16 mouse cellular contexts compared by ENCODE assay signal in the genomic region with DNA sequence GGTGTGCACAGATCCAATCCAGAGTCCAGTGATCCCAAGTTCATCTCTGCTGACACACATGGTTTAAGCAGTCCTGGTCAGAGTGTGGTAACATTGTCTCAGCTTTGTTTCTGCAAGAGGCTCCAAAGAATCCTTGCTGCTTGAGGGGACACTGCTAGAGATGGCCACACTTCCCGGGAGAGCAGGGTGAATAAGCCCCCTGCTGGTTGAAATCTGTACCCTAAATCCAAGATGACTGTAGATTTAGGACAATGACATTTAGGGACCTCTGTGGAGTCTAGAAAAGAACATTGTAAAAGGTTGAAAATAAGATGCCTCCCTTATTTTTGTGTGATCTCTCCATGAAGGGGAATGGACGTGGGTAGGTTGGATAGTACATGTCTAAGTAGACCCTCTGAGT. TPM values are rescaled to one million over a fixed set of nuclear protein-coding genes. Genes with fewer than 3 reads are reported as not detected.
DNase-seq lines count a peak whose midpoint lies in the region; ATAC-seq and TF ChIP-seq lines count a peak whose summit lies in the region.
"Had no signal": no experiment of that assay in that cellular context is flagged by ENCODE, and none has a peak within 500 bp of the region (broad histone marks: within the 10 kb centered on the region; RNA-seq: fewer than 3 reads in every experiment).

No protein-coding gene starts in this region.

- 54% methylated on average over 2 of the region's 2 CpGs for WGBS in forebrain, postnatal 0 days
- WGBS in forebrain, embryonic 10.5 days: 63% methylated on average over 2 of the region's 2 CpGs
- WGBS in liver, adult 2 months: 53% methylated on average over 2 of the region's 2 CpGs

- no peak overlapping the region for H3K4me3 ChIP-seq in forebrain, postnatal 0 days (ENCODE audit: low read depth, low read length)
- H3K4me3 ChIP-seq in forebrain, embryonic 10.5 days: no peak overlapping the region
- H3K4me3 ChIP-seq in liver, adult 2 months (ENCODE audit: insufficient read depth, low read depth, low read length): no peak overlapping the region
- H3K4me3 ChIP-seq in E14TG2a.4 (replicated peaks; ENCODE audit: low read length): no peak overlapping the region
- H3K4me3 ChIP-seq: heart, embryonic 15.5 days; liver, embryonic 15.5 days; midbrain, embryonic 13.5 days; neural tube, embryonic 13.5 days had no signal

- no peak overlapping the region for H3K9ac ChIP-seq in forebrain, postnatal 0 days
- no peak overlapping the region for H3K9ac ChIP-seq in liver, adult 2 months (ENCODE audit: low read depth, low read length)
- H3K9ac ChIP-seq: heart, embryonic 15.5 days; liver, embryonic 15.5 days; midbrain, embryonic 13.5 days; neural tube, embryonic 13.5 days had no signal

- H3K4me1 ChIP-seq in forebrain, postnatal 0 days (ENCODE audit: insufficient read depth): no peaks in the 10 kb centered on the region
- H3K4me1 ChIP-seq in forebrain, embryonic 10.5 days: no peaks in the 10 kb centered on the region
- H3K4me1 ChIP-seq in liver, adult 2 months (ENCODE audit: control insufficient read depth, insufficient read depth, low read length): no peaks in the 10 kb centered on the region
- H3K4me1 ChIP-seq in E14TG2a.4 (replicated peaks; ENCODE audit: low read depth, low read length): peaks cover 16% of the 10 kb centered on the region
- H3K4me1 ChIP-seq: liver, embryonic 15.5 days; midbrain, embryonic 13.5 days; neural tube, embryonic 13.5 days had no signal

- no peak for TF ChIP-seq POLR2A in liver, adult 2 months (IDR thresholded peaks at IDR 0.05; ENCODE audit: extremely low read depth, insufficient read depth, low read length)

- H3K4me2 ChIP-seq in forebrain, postnatal 0 days (ENCODE audit: low read depth): no peak overlapping the region
- H3K4me2 ChIP-seq: heart, embryonic 15.5 days; liver, embryonic 15.5 days; midbrain, embryonic 13.5 days; neural tube, embryonic 13.5 days had no signal

- H3K27ac ChIP-seq in forebrain, postnatal 0 days (ENCODE audit: low read depth, low read length): no peak overlapping the region
- H3K27ac ChIP-seq in forebrain, embryonic 10.5 days: no peak overlapping the region
- no peak overlapping the region for H3K27ac ChIP-seq in liver, adult 2 months (replicated peaks; ENCODE audit: insufficient read depth, low read depth, low read length)
- H3K27ac ChIP-seq: heart, embryonic 15.5 days; hindbrain, postnatal 0 days; liver, embryonic 15.5 days; midbrain, embryonic 13.5 days; neural tube, embryonic 13.5 days had no signal

- H3K79me2 ChIP-seq in liver, adult 2 months (ENCODE audit: control insufficient read depth, insufficient read depth, low read length): no peaks in the 10 kb centered on the region

- TF ChIP-seq CTCF in forebrain, postnatal 0 days (IDR thresholded peaks at IDR 0.05; ENCODE audit: low read depth): peak; percentile 33
- TF ChIP-seq CTCF in liver, adult 2 months (IDR thresholded peaks at IDR 0.05; ENCODE audit: low read depth, low read length): peak; percentile 10; the same call in 1 of the 2 replicates
- peak; percentile 27 for TF ChIP-seq CTCF in E14TG2a.4 (conservative IDR thresholded peaks at IDR 0.05; ENCODE audit: low read length)

- no peaks in the 10 kb centered on the region for H3K36me3 ChIP-seq in forebrain, postnatal 0 days (ENCODE audit: insufficient read depth)
- H3K36me3 ChIP-seq in forebrain, embryonic 10.5 days (replicated peaks): no peaks in the 10 kb centered on the region
- no peaks in the 10 kb centered on the region for H3K36me3 ChIP-seq in liver, adult 2 months (ENCODE audit: control insufficient read depth, insufficient read depth, low read length)
- no peaks in the 10 kb centered on the region for H3K36me3 ChIP-seq in E14TG2a.4 (ENCODE audit: insufficient read depth, low read length)
- H3K36me3 ChIP-seq: heart, embryonic 15.5 days; liver, embryonic 15.5 days; midbrain, embryonic 13.5 days; neural tube, embryonic 13.5 days had no signal

- no peak for DNase-seq in forebrain, postnatal 0 days
- no peak for DNase-seq in forebrain, embryonic 10.5 days (ENCODE audit: extremely low spot score, low spot score)
- no peak for DNase-seq in liver, adult 2 months (ENCODE audit: extremely low read depth, low read depth, low spot score)
- no peak for DNase-seq in liver
- no peak for DNase-seq in c-Kit-positive CD71-positive TER-119-positive erythroid progenitor cells, embryonic 14.5 days (ENCODE audit: low spot score)
- DNase-seq in heart, adult 18-20 months: no peak
- DNase-seq: adrenal gland, postnatal 25 days; cerebellum, adult 9-10 months; kidney, postnatal 36 days had no signal

- H3K9me3 ChIP-seq in forebrain, postnatal 0 days (ENCODE audit: low read length): no peaks in the 10 kb centered on the region
- H3K9me3 ChIP-seq in forebrain, embryonic 10.5 days: no peaks in the 10 kb centered on the region
- H3K9me3 ChIP-seq in E14TG2a.4 (ENCODE audit: low read length): peaks cover 29% of the 10 kb centered on the region
- H3K9me3 ChIP-seq: heart, embryonic 15.5 days; liver, embryonic 15.5 days; midbrain, embryonic 13.5 days; neural tube, embryonic 13.5 days had no signal

- H3K27me3 ChIP-seq in forebrain, postnatal 0 days (ENCODE audit: insufficient read depth, low read length): no peaks in the 10 kb centered on the region
- no peaks in the 10 kb centered on the region for H3K27me3 ChIP-seq in forebrain, embryonic 10.5 days (ENCODE audit: poor library complexity, severe bottlenecking)
- H3K27me3 ChIP-seq in liver, adult 2 months (ENCODE audit: control insufficient read depth, insufficient read depth, low read length): no peaks in the 10 kb centered on the region; the same call in 1 of the 2 replicates
- H3K27me3 ChIP-seq in E14TG2a.4 (ENCODE audit: insufficient read depth, low read length): no peaks in the 10 kb centered on the region
- H3K27me3 ChIP-seq: heart, embryonic 15.5 days; liver, embryonic 15.5 days; midbrain, embryonic 13.5 days; neural tube, embryonic 13.5 days had no signal

- no peak for ATAC-seq in forebrain, postnatal 0 days
- ATAC-seq in hematopoietic stem cell, adult 5-6 weeks (replicated peaks in 1 of 2; ENCODE audit: insufficient read depth in 1 of 2, low FRiP score in 2 of 2, low TSS enrichment in 1 of 2, low read depth in 1 of 2, poor library complexity in 2 of 2, severe bottlenecking in 2 of 2): peak; percentile 39 to 56; a peak in 2 of 4 replicates
- ATAC-seq: hindbrain, postnatal 0 days; midbrain, embryonic 13.5 days had no signal

RNA-seq across cellular contexts. Expression of a gene that starts 56.6 kb away (rescaled TPM):
- 20.7 and 29.9 TPM in 2 replicates for total RNA-seq in forebrain, postnatal 0 days (2014; rRNA removed)
- polyA plus RNA-seq in forebrain, postnatal 0 days (2015; fragmentation: Nextera tagmentation; extraction: Ambion mirVana): 13.2 and 15.5 TPM in 2 replicates
- 16.0 and 17.7 TPM in 2 replicates for polyA plus RNA-seq in forebrain, embryonic 10.5 days (2016; fragmentation: Nextera tagmentation; extraction: Ambion mirVana)
- 10.6 and 11.1 TPM in 2 replicates for total RNA-seq in liver, adult 2 months (2014; rRNA removed)
- polyA plus RNA-seq in liver, adult 2 months (2012; rRNA removed): 7.6 and 10.5 TPM in 2 replicates
- total RNA-seq in hematopoietic stem cell, adult 5-6 weeks (2017): 23.9 and 33.7 TPM in 2 replicates
- 1 to 10 TPM; 6.5 to 7.7 TPM for total RNA-seq in heart, adult 18-20 months (2021)
